Mouse (Mus musculus): ENCODE measurements around the gene Rps27a. TPM values are rescaled to one million over a fixed set of nuclear protein-coding genes. Genes with fewer than 3 reads are reported as not detected.

Gene Rps27a
- total and polyA plus RNA-seq, 2 experiments from 2014 or later, result 334 to 550 TPM

DNA sequence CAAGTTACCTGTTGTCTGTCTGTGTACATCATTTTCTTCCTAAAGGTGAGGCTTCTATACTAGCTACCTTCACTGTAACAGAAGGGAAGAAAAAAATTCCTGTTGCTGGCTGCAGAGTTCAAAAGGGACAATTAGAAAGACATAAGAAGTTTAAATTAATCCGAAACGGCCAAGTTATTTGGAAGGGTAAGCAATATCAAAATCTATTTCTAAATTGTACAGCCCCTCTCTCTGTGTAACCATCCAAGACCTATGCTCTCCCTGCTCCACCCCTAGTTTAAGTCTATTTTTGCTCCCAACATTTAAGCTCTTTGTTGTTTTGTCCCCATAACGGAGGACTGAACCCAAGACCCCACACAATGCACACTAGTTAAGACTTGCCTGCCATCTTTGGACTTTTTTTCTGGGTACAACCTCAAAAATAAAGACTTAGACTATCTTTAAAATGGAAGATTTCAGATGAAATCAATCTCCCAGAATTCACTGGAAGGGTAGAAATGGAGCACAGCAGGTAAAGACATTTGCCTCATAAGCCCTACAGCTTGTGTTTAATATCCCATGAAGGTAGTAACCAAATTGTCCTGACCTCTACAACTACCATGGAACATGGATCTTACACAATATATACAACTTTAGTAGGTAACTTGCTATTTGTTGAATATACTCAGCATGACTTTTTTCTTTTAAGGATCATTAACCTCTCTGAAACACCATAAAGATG, 3.5 kb downstream of the Rps27a start:
- TF ChIP-seq CTCF (IDR thresholded peaks at IDR 0.05; ENCODE audit: low read depth), result no peak
- TF ChIP-seq EP300 (IDR thresholded peaks at IDR 0.05; ENCODE audit: low read depth), result no peak
- 93% methylated on average over 3 of the region's 3 CpGs for WGBS
- no peaks in the 10 kb centered on the region for H3K27me3 ChIP-seq (ENCODE audit: control insufficient read depth, insufficient read depth, low read length)
- ATAC-seq (ENCODE audit: insufficient read depth, low read depth) (no peak), DNase-seq (ENCODE audit: low spot score) (no peak)
- no peaks in the 10 kb centered on the region for H3K9me3 ChIP-seq (replicated peaks; ENCODE audit: control insufficient read depth, low read length)
- no peak overlapping the region for H3K4me2 ChIP-seq (ENCODE audit: low read depth, low read length)
- peaks cover 43% of the 10 kb centered on the region for H3K36me3 ChIP-seq (replicated peaks; ENCODE audit: control insufficient read depth, insufficient read depth, low read length)
- H3K27ac ChIP-seq (ENCODE audit: low read depth), result no peak overlapping the region
- H3K4me3 ChIP-seq (ENCODE audit: low read depth, low read length), result no peak overlapping the region
- H3K4me1 ChIP-seq (ENCODE audit: control insufficient read depth, insufficient read depth), result peaks cover 11% of the 10 kb centered on the region; the same call in 1 of the 2 replicates
- H3K9ac ChIP-seq (replicated peaks; ENCODE audit: low read depth, low read length), result no peak overlapping the region

DNA sequence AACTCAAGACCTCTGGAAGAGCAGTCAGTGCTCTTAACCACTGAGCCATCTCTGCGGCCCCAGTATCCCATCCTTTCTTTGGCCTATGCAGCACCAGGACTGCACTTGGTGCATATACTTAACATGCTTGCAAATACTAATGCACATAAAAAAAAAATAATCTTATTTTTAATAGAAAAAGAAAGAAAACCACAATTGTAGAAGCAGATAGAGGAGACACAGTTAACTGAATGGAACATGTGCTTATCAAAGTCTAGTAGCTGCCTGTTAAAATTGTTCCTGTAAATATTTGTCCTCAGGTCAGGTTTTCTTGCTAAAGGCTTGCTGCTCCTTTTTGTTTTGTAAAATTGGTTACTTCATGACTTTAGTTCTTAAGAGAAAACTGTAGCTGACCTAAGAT, 9.7 kb downstream of the Rps27a start:
- no peaks in the 10 kb centered on the region for H3K27me3 ChIP-seq (ENCODE audit: control insufficient read depth, insufficient read depth, low read length)
- H3K4me2 ChIP-seq (ENCODE audit: low read depth, low read length), result no peak overlapping the region
- no peak for TF ChIP-seq CTCF (IDR thresholded peaks at IDR 0.05; ENCODE audit: low read depth)
- TF ChIP-seq EP300 (IDR thresholded peaks at IDR 0.05; ENCODE audit: low read depth), result no peak
- H3K4me1 ChIP-seq (ENCODE audit: control insufficient read depth, insufficient read depth), result no peaks in the 10 kb centered on the region
- peaks cover 66% of the 10 kb centered on the region for H3K36me3 ChIP-seq (replicated peaks; ENCODE audit: control insufficient read depth, insufficient read depth, low read length)
- H3K27ac ChIP-seq (ENCODE audit: low read depth), result no peak overlapping the region
- no peak overlapping the region for H3K4me3 ChIP-seq (ENCODE audit: low read depth, low read length)
- WGBS, result 93% methylated on average over 1 of the region's 1 CpGs
- no peak overlapping the region for H3K9ac ChIP-seq (replicated peaks; ENCODE audit: low read depth, low read length)
- ATAC-seq (ENCODE audit: insufficient read depth, low read depth), result no peak
- no peaks in the 10 kb centered on the region for H3K9me3 ChIP-seq (replicated peaks; ENCODE audit: control insufficient read depth, low read length)
- DNase-seq (ENCODE audit: low spot score), result no peak

DNA sequence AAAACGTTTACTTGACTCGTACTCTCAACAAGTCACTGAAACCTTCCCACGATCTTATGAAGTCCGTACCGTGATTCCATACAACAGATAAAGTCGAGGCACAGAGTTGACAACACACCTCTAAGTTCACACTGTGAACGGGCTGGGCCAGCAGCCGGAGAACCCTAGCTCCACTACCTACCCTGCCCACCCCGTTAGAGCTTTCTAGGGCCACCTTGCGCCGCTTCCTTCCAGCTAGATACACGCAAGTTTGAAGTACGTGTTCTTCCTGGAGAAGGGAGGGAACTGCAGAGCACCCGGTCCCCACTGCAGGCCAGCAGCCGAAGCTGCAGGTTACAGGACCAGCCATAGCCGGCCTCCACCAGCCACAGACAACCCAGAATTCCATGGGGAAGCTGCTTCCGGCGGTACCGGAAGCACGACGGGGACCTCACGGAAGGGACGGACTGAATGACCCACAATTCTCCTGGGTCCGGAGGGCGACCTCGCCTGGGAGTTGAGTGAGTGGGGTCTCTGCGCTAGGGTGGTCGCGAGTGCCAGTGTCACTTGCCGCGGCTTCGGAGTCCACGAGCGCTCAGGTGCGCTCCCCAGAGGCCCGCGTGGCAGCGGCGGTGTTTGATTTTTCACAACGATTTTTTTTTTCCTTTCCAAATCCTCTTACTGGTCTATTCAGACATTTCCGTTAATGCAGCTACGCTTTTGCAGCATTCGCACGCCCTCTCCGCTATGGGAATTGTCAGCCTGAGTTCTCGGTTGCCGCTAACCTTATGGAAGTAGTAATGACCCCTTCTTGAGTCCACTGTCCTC, 21.7 kb downstream of the Rps27a start, which contains the start of gene Mtif2:
Mtif2 (plus strand) TSS at position 421 of the 807 bp plus-strand sequence.
- H3K4me1 ChIP-seq (ENCODE audit: control insufficient read depth, insufficient read depth), result peaks cover 11% of the 10 kb centered on the region
- H3K36me3 ChIP-seq (replicated peaks; ENCODE audit: control insufficient read depth, insufficient read depth, low read length), result peaks cover 15% of the 10 kb centered on the region
- peak within 1 kb of the TSS; percentile 87 for H3K9ac ChIP-seq (replicated peaks; ENCODE audit: low read depth, low read length)
- H3K27ac ChIP-seq (ENCODE audit: low read depth), result peak within 1 kb of the TSS; percentile 93
- H3K9me3 ChIP-seq (replicated peaks; ENCODE audit: control insufficient read depth, low read length), result no peaks in the 10 kb centered on the region
- peak; percentile 89 for DNase-seq (ENCODE audit: low spot score)
- ATAC-seq (ENCODE audit: insufficient read depth, low read depth), result peak; percentile 97
- peak within 1 kb of the TSS; percentile 90 for H3K4me2 ChIP-seq (ENCODE audit: low read depth, low read length)
- H3K4me3 ChIP-seq (ENCODE audit: low read depth, low read length), result peak within 1 kb of the TSS; percentile 82
- no peak for TF ChIP-seq CTCF (IDR thresholded peaks at IDR 0.05; ENCODE audit: low read depth)
- TF ChIP-seq EP300 (IDR thresholded peaks at IDR 0.05; ENCODE audit: low read depth), result no peak; the same call in 1 of the 2 replicates
- no peaks in the 10 kb centered on the region for H3K27me3 ChIP-seq (ENCODE audit: control insufficient read depth, insufficient read depth, low read length)
- 2% methylated on average over 47 of the region's 47 CpGs for WGBS

DNA sequence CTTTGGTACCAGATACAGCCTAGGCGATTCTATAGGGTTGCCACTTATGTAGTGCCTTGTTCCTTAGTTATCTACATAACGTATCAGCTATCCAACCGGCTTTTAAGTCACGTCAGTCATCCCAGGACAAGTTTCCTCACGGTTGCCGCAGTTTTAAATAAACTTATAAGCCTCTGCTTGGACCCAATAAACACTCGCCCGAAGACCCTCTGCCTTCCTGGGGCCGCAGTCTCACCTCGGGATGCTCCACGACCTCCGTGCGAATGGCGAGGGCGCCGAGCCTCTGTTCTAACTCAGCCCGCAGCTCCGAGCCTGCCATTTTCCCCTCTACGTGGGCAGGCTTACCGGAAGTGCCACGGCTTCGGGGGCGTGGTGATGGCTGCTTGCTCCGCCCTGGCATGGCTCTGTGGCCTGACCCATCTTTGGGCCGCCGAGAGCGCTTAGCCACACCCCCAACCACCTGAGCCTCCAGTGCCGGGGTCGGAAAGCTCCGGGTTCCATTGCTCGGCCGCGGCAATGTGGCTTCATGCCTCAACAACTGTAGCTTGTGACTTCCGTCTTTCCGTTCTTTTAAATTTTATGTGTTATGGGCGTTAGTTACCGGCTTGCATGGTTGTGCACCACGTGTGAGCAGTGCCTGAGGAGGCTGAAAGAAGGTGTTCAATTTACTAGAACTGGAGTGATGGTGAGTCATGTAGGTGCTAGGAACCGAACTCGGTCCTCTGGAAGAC, 33.1 kb downstream of the Rps27a start, which contains the start of gene Prorsd1:
Prorsd1 (minus strand) TSS at position 352 of the 731 bp plus-strand sequence.
- Histone ChIP-seq H3K9me3 (replicated peaks; ENCODE audit: control insufficient read depth, low read length) (0 out of 2 replicates have a peak, but pooled peaks cover 6% of the 10 kb centered on the region), H3K27me3 (ENCODE audit: control insufficient read depth, insufficient read depth, low read length) (no peaks in the 10 kb centered on the region), H3K4me2 (ENCODE audit: low read depth, low read length) (peak within 1 kb of the TSS; percentile 60), H3K36me3 (replicated peaks; ENCODE audit: control insufficient read depth, insufficient read depth, low read length) (peaks cover 14% of the 10 kb centered on the region), H3K4me1 (ENCODE audit: control insufficient read depth, insufficient read depth) (0 out of 2 replicates have a peak, but pooled peaks cover 6% of the 10 kb centered on the region), H3K4me3 (ENCODE audit: low read depth, low read length) (peak within 1 kb of the TSS; percentile 70), H3K9ac (replicated peaks; ENCODE audit: low read depth, low read length) (peak within 1 kb of the TSS; percentile 49), H3K27ac (ENCODE audit: low read depth) (peak within 1 kb of the TSS; percentile 73)
- WGBS, result 2% methylated on average over 40 of the region's 40 CpGs
- peak; percentile 78 for DNase-seq (ENCODE audit: low spot score)
- peak; percentile 99 for ATAC-seq (ENCODE audit: insufficient read depth, low read depth)
- TF ChIP-seq EP300 (IDR thresholded peaks at IDR 0.05; ENCODE audit: low read depth) (no peak), CTCF (IDR thresholded peaks at IDR 0.05; ENCODE audit: low read depth) (no peak)

DNA sequence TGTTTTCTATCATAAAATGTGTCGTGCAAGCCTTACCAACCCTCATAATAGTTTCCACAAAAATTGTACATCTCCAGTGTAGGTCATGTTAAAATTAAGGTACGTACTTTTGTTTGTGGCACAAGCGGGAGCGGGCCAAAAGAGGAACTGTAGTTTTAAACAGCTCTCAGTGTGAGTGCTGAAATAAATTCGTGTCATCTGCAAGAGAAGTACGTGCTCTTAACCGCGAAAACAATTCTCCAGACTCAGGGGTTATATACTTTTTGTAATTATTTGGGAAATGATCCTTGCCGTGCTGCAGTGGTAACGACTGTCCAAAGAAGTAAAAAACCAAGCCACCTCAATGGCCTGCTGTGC, 33.6 kb downstream of the Rps27a start:
- Histone ChIP-seq H3K27me3 (ENCODE audit: control insufficient read depth, insufficient read depth, low read length) (no peaks in the 10 kb centered on the region), H3K4me1 (ENCODE audit: control insufficient read depth, insufficient read depth) (0 out of 2 replicates have a peak, but pooled peaks cover 6% of the 10 kb centered on the region), H3K4me2 (ENCODE audit: low read depth, low read length) (peak overlapping the region; percentile 60), H3K9me3 (replicated peaks; ENCODE audit: control insufficient read depth, low read length) (0 out of 2 replicates have a peak, but pooled peaks cover 6% of the 10 kb centered on the region), H3K9ac (replicated peaks; ENCODE audit: low read depth, low read length) (peak overlapping the region; percentile 49), H3K36me3 (replicated peaks; ENCODE audit: control insufficient read depth, insufficient read depth, low read length) (peaks cover 17% of the 10 kb centered on the region), H3K27ac (ENCODE audit: low read depth) (peak overlapping the region; percentile 73), H3K4me3 (ENCODE audit: low read depth, low read length) (peak overlapping the region; percentile 70)
- DNase-seq (ENCODE audit: low spot score) (no peak), ATAC-seq (ENCODE audit: insufficient read depth, low read depth) (peak; percentile 3; the same call in 1 of the 2 replicates)
- 24% methylated on average over 10 of the region's 10 CpGs for WGBS
- TF ChIP-seq EP300 (IDR thresholded peaks at IDR 0.05; ENCODE audit: low read depth) (no peak), CTCF (IDR thresholded peaks at IDR 0.05; ENCODE audit: low read depth) (no peak)
